Mouse (Mus musculus) mouse embryonic stem cell (cell line): ENCODE measurements around the gene Wfdc17.

ENCODE experiments used
- in situ Hi-C, 2 experiments: fragments of 300-500 bp; cut with MboI; formaldehyde crosslinking; loops; 1 replicate in 1 of 2; 3 replicates in 1 of 2; pipeline ENCODE4 v1.14.3; 2019 to 2020; ENCODE audit warnings: low sequenced_read_pairs in 2 of 2, low pct_unique_long_range_greater_than_20kb in 1 of 2, mixed read lengths in 1 of 2; ENCODE audit not compliant: unreplicated experiment in 1 of 2

Gene Wfdc17

GRCm38 (mm10) chr11:83734215-83734614, 30.4 kb downstream of the Wfdc17 start:
- in situ Hi-C loops: loop anchor here in 1 of 2 experiments (25.0 kb wide), 1 partner anchor 297 kb away; the partner anchor contains the start of genes 1700020L24Rik and Gas2l2

GRCm38 (mm10) chr11:83735881-83736280, 32.1 kb downstream of the Wfdc17 start:
- in situ Hi-C loops: loop anchor here in 1 of 2 experiments (5.0 to 25.0 kb wide), 2 partner anchors 174 to 299 kb away; partner anchors contain the start of genes 1700020L24Rik and Gas2l2

GRCm38 (mm10) chr11:83737109-83737558, 33.3 kb downstream of the Wfdc17 start:
- in situ Hi-C loops: loop anchor here in 1 of 2 experiments (5.0 to 25.0 kb wide), 2 partner anchors 175 to 300 kb away; partner anchors contain the start of genes 1700020L24Rik and Gas2l2

- in situ Hi-C loops: loop anchor here in 1 of 2 experiments (5.0 to 25.0 kb wide), 2 partner anchors 177 to 302 kb away; partner anchors contain the start of genes 1700020L24Rik and Gas2l2
Observed at GRCm38 (mm10) chr11:83739241-83739640, 35.5 kb downstream of the Wfdc17 start.

- in situ Hi-C loops: loop anchor here in 1 of 2 experiments (25.0 kb wide), 1 partner anchor 303 kb away; the partner anchor contains the start of genes 1700020L24Rik and Gas2l2
Observed at GRCm38 (mm10) chr11:83740443-83740991, 36.7 kb downstream of the Wfdc17 start.

- in situ Hi-C loops: loop anchor here in 1 of 2 experiments (25.0 kb wide), 1 partner anchor 305 kb away; the partner anchor contains the start of genes 1700020L24Rik and Gas2l2
Observed at GRCm38 (mm10) chr11:83741841-83742240, 38.0 kb downstream of the Wfdc17 start.

- in situ Hi-C loops: loop anchor here in 1 of 2 experiments (25.0 kb wide), 1 partner anchor 306 kb away; the partner anchor contains the start of genes 1700020L24Rik and Gas2l2
Observed at GRCm38 (mm10) chr11:83742731-83743355, 39.1 kb downstream of the Wfdc17 start.

GRCm38 (mm10) chr11:83743525-83743924, 39.7 kb downstream of the Wfdc17 start:
- in situ Hi-C loops: loop anchor here in 1 of 2 experiments (25.0 kb wide), 1 partner anchor 306 kb away; the partner anchor contains the start of genes 1700020L24Rik and Gas2l2

GRCm38 (mm10) chr11:83746152-83746551, 42.4 kb downstream of the Wfdc17 start:
- in situ Hi-C loops: loop anchor here in 1 of 2 experiments (25.0 kb wide), 1 partner anchor 309 kb away; the partner anchor contains the start of genes 1700020L24Rik and Gas2l2

- in situ Hi-C loops: loop anchor here in 1 of 2 experiments (25.0 kb wide), 1 partner anchor 309 kb away; the partner anchor contains the start of genes 1700020L24Rik and Gas2l2
Observed at GRCm38 (mm10) chr11:83746681-83747080, 42.9 kb downstream of the Wfdc17 start, which contains the start of gene Wfdc21. Gene Wfdc21, plus strand, starts transcription at chr11:83746940.

GRCm38 (mm10) chr11:83747376-83748265, 43.8 kb downstream of the Wfdc17 start:
- in situ Hi-C loops: loop anchor here in 1 of 2 experiments (25.0 kb wide), 1 partner anchor 310 kb away; the partner anchor contains the start of genes 1700020L24Rik and Gas2l2

GRCm38 (mm10) chr11:83753581-83754181, 49.9 kb downstream of the Wfdc17 start, which contains the start of gene Heatr6:
Gene Heatr6, plus strand, starts transcription at chr11:83753696.
- in situ Hi-C loops: no loop called here

GRCm38 (mm10) chr11:83754227-83754626, 50.4 kb downstream of the Wfdc17 start:
- in situ Hi-C loops: no loop called here
